Mouse (Mus musculus) adrenal gland, postnatal 36 days (tissue): ENCODE data around the gene Foxb1. TPM values are rescaled to one million over a fixed set of nuclear protein-coding genes. Genes with fewer than 3 reads are reported as not detected.

Experiments
- DNase-seq, 2 experiments: peaks; one replicate each; pipeline ENCODE4 v3.0.0; 2021; ENCODE audit warnings: mixed read lengths in 1 of 2
- total RNA-seq, 2 experiments: library from RNA; stranded (reverse); gene quantifications; 2 replicates each; pipeline ENCODE4 v1.2.3; 2021

The Foxb1 gene
- total RNA-seq, 2 experiments from 2014 or later = not detected

DNA sequence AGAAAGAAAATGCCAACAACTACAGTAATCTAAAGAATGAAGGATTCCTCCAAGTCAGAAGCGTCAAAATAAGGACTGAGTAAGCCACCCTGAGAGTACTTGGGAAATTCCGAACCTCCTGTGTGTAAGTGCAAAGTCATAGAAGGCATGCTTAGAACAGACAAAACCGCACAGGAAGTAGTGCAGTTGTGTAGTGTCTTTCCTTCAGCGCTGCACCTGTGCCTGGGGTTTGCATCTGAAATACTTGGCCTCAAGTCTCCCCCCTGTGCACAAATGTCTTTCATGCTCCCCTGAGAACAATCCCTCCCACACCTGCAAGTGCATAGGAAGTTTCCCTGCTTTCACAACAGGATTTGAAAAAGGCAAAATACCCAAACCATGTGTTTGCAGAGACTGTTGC is 3.5 kb downstream of the Foxb1 start:
- no peak for DNase-seq

DNA sequence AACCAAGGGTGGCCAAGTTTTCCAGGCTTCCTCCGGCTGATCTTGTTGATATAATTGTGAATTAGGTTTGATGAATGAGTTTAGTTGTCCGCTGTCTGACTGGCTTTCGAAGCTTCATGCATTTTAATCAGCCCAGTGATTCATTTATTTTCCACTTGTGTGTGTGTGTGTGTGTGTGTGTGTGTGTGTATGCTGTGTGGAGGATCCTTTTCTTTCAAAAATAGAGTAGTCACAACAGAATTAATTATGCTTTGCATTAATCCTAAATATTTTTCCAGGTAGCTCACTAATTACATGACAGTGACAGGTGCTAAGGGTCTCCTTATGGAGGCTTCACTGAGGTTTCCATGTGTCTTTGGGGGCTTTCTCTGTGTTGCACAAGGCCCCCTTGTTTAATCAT is 4.3 kb downstream of the Foxb1 start:
- DNase-seq = no peak

DNA sequence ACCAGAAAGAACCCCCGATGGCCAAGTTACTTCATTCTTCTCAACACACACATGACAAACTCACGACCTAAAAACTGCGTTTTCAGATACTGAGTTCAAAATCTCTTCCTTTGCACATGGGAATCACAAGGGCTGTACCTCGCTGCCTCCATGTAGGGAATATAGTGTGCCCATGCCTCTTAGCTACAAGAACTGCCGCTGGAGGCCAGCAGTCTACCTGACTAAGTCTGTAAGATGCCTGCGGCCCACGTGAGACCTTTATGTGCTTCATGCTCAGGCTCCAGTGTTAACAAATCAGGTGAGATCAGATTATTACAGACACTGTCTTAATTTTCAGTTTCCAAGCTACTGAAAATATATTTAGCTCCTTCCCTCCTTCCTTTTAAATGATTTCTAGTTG is 4.7 kb downstream of the Foxb1 start:
- DNase-seq = no peak

DNA sequence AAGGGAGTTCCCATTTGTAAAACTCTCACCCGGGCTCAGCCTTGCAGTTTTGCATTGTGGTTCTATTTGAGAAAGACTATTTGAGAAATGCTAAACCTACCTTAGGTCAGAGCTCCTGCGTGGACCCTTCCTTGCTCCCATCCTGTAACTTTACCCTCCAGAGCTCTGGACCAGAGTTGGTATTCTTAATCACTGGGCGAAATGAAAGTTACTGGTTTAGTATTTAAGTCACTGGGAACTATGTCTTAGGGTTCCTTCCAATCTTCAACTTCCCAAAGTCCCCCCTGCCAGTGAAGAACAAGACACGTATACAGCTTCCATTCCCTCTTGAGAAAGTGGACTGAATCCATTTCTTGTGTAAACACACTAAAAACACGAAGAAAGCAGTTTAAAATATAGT is 5.6 kb downstream of the Foxb1 start:
- no peak for DNase-seq

- DNase-seq = no peak
Measured at GRCm38 (mm10) chr9:69754712-69755111, 6.0 kb downstream of the Foxb1 start.

DNA sequence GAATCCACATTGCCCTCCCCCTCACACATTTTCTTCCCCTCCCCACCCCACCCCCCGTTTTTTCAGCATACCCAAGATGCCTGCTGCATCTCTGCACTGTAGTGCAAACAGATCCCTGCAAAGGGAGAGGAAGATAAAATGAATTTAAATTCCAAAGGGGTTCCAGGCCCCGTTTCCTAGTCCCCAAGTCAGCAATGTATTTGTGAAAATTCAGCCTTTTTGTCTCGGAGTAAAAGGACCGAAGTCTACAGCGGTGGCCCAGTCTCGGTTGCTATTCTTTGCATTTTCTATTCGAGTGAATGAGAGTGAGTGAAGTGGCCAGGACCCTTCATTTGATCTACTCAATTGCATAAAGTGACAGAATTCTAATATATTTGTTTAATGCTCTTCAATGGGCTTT is 6.4 kb downstream of the Foxb1 start:
- DNase-seq = no peak

DNA sequence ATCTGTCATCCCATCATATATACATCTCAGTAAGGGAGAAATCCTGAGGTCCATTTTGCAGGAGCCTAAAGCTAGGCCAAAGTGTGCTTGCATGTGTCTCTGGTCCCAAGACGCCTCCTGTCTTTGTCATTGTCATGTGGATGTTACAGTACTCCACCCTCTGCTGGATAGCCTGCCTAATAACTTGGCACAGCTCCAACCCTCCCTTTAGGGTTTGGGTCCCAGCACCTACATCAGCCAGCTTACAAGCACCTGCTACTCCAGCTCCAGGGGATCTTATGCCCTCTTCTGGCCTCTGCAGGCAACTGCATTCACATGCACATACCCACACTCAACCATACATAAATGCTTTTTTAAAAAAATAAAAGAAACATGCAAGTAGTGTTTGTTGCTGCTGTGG is 12.8 kb downstream of the Foxb1 start:
- no peak for DNase-seq

- DNase-seq = no peak
Measured at GRCm38 (mm10) chr9:69728736-69729135, 32.0 kb downstream of the Foxb1 start.

DNA sequence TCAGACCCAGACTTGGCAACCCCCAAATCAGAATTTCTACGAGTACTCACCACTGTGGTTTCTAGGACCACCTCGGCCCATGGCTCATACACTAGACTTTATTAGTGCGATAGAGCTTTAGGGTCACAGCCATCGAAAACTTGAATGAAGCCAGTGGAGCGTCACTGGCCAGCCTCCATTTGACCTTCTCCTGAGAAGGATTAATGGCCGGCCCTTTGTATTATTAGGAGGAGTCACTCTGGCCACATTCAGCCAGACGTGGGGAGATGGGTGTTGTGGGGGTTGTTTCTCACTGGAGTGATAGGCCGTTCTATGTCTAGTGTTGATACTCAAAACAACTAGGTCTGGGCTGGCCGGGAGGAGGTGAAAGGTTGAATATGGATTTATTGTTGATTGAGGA is 42.3 kb downstream of the Foxb1 start:
- no peak for DNase-seq

DNA sequence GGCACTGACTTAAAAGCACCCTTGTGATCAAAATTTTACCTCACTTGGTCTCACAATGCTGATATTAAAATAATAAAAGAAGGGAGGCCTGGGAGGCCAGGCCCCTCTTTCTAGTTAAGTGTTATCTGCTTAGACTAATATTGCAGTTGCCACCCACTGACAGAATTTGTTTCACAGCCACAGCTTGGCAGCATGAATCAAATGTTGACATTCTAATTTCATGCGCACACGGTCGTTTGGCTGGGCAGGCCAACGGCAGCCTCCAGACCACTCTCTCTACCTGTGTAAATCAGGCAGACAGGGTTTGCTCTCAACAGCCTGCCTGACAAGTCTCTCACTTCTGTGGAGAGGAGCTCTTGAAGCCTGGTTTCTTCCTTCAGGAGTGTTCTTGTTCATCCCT is 44.4 kb downstream of the Foxb1 start:
- no peak for DNase-seq

- no peak for DNase-seq
Measured at GRCm38 (mm10) chr9:69715445-69715844, 45.3 kb downstream of the Foxb1 start.

DNA sequence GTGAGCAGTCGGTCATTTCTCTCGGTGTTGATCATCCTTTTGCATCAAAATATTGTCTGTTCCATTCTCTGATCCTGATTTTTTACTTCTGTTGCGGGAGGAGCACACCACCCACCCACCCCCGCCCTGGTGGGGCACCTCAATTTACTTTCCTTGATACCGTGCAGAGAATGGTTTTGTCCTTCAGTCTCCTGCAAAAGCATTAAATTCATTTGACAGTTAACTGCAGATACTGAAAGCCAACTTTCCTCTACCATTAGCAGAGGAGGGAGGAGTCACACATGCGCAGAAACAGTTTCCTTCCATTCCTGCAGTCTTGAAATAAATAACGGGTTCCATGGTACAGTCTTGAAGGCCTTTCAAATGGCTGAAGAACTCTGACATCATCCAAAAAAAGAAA is 46.4 kb downstream of the Foxb1 start:
- no peak for DNase-seq

- DNase-seq = no peak
Measured at GRCm38 (mm10) chr9:69713577-69714327, 47.0 kb downstream of the Foxb1 start.

DNA sequence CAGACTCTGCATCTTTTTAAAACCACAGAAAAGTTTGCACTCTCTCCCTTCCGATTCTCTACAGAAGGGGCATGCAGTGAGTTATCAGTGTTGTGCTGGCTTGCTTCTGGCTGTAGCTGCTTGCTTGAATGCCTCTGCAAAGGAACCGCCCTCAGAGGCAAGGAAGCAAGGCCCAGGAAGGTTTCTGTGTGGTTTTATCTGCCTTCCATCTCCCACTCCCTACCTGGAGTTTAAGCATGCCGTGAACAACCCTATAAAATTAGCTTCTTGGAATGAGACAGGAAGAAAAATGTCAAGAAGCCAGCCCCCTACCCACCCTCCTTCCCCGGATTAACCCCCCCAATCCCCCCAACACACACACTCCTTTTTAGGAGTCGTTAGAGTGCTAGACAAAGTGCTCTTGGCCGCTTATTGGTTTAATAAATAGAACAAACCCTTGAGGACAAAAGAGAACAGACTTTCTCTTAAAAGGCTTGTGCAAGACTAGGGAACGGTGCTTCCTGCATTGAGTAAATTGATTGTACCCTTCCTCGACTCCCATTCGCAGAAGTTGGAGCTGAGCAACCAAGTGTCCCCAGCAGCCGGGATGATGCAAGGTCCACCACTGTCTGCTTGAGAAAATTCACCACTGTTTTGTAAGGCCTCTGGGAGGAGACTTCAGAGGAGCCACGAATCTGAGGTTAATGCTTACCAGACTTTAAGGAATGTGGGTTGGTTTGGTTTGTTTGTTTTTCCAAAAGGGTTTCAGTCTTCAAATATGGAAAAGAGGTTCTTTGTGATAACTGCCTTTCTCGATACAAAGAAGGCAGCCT is 47.8 kb downstream of the Foxb1 start:
- no peak for DNase-seq

Other genes starting within 250 kb of the Foxb1 start
- gene Bnip2, start 228.5 kb upstream of the Foxb1 start, total RNA-seq = 100 to 1,000 TPM in 1 of 2 experiments, 10 to 100 TPM in 1; 90.7 to 114 TPM